Mouse (Mus musculus): Measurements from ENCODE around the gene Serp1. TPM values are rescaled to one million over a fixed set of nuclear protein-coding genes. Genes with fewer than 3 reads are reported as not detected.
A peak's percentile ranks its signal among the peaks of the same experiment; 100 is the strongest.

Gene Serp1
- polyA plus RNA-seq (2016; fragmentation: Nextera tagmentation; extraction: Ambion mirVana) = 147 and 157 TPM in 2 replicates

GRCm38 (mm10) chr3:58525652-58526407, at the start of gene Serp1, which contains the start of gene Eif2a:
Serp1 (minus strand) TSS chr3:58525892.
Eif2a (plus strand) TSS chr3:58525821.
- H3K9me3 ChIP-seq = no peaks in the 10 kb centered on the region
- H3K9ac ChIP-seq = peak within 1 kb of the TSS; percentile 94
- no peaks in the 10 kb centered on the region for H3K27me3 ChIP-seq
- H3K4me2 ChIP-seq (replicated peaks) = peak within 1 kb of the TSS; percentile 76
- under 1% methylated on average over 57 of the region's 57 CpGs for WGBS
- peak within 1 kb of the TSS; percentile 75 for H3K4me3 ChIP-seq
- H3K36me3 ChIP-seq = peaks cover 15% of the 10 kb centered on the region
- peak within 1 kb of the TSS; percentile 90 for H3K27ac ChIP-seq
- peaks cover 16% of the 10 kb centered on the region for H3K4me1 ChIP-seq
- peak; percentile 99 for ATAC-seq (ENCODE audit: insufficient number of reproducible peaks, insufficient read depth, low FRiP score, low TSS enrichment)

- H3K4me2 ChIP-seq (replicated peaks) = no peak overlapping the region
- H3K27ac ChIP-seq = no peak overlapping the region
- ATAC-seq (ENCODE audit: insufficient number of reproducible peaks, insufficient read depth, low FRiP score, low TSS enrichment) = no peak
- no peaks in the 10 kb centered on the region for H3K4me1 ChIP-seq
- no peaks in the 10 kb centered on the region for H3K27me3 ChIP-seq
- 76% methylated on average over 3 of the region's 3 CpGs for WGBS
- H3K9ac ChIP-seq = no peak overlapping the region
- no peak overlapping the region for H3K4me3 ChIP-seq
- H3K36me3 ChIP-seq = no peaks in the 10 kb centered on the region
- no peaks in the 10 kb centered on the region for H3K9me3 ChIP-seq
These were observed 45.1 kb upstream of the Serp1 start for GRCm38 (mm10) chr3:58570821-58571220.

DNA sequence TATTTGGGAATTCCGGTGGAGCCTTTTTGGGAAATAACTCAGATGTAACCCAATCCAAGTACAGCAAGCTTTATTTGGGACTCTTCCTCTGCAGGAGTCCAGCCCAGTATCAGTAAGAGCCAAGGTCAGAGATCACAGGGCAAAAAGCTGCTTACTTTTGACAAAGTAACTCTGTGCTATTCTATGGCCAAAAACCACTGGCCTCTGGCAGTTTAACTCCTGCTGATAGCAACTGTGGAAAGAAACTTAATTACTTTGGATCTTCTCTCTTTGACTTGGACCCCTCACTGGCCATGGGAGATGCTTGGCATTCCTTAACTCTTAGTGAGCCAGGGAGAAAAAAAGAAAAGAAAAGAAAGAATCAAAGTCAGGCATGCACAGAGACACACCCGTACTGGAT, 35.7 kb upstream of the Serp1 start:
- Histone ChIP-seq H3K4me3 (no peak overlapping the region), H3K36me3 (peaks cover 10% of the 10 kb centered on the region; the same call in 1 of the 2 replicates), H3K27ac (no peak overlapping the region), H3K9me3 (no peaks in the 10 kb centered on the region), H3K9ac (no peak overlapping the region), H3K4me1 (no peaks in the 10 kb centered on the region), H3K4me2 (replicated peaks) (no peak overlapping the region), H3K27me3 (no peaks in the 10 kb centered on the region)
- ATAC-seq (ENCODE audit: insufficient number of reproducible peaks, insufficient read depth, low FRiP score, low TSS enrichment) = no peak
- 19% methylated on average over 2 of the region's 2 CpGs for WGBS

DNA sequence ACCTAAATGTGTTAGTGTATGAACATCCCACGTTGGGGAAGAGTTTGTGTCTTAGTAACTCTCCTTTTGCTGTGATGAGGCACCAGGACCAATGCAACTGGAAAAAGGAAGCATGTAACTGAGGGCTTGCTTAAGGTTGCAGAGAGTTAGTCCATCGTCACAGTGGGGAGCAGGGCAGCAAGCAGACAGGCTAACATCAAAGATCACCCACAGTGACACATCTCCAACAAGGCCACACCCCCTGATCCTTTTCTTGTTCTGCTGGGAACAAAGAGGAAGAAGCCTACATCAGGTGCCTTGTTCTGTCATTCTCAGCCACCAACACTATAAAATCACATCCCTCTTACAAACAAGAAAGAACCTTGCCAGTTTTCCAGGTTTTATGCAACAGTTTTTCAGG, 34.2 kb upstream of the Serp1 start:
- ATAC-seq (ENCODE audit: insufficient number of reproducible peaks, insufficient read depth, low FRiP score, low TSS enrichment) = no peak
- Histone ChIP-seq H3K27ac (no peak overlapping the region), H3K4me1 (no peaks in the 10 kb centered on the region), H3K27me3 (no peaks in the 10 kb centered on the region), H3K9ac (no peak overlapping the region), H3K4me2 (replicated peaks) (no peak overlapping the region), H3K9me3 (no peaks in the 10 kb centered on the region), H3K4me3 (no peak overlapping the region), H3K36me3 (peaks cover 23% of the 10 kb centered on the region; the same call in 1 of the 2 replicates)
- 39% methylated on average over 2 of the region's 2 CpGs for whole genome bisulfite sequencing

DNA sequence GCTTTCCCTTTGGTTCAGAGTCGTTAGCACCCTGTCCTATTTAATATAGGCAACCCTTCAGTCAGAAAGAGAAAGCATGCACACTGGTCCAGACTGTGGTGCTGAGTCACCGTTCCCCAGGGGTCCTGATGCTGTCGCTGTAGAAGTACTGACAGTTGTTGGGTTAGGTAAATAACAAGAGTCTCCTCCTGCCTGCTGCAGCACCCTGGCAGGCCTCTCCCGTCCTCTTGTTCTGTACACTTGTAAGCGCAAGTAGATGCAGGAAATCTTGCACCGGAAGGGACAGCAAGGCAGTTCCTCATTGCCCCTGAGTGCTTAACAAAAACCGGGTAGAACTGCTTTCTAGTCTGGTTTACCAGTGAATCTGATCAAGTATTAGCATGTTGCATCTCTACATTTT, 31.0 kb upstream of the Serp1 start:
- Histone ChIP-seq H3K4me2 (replicated peaks) (no peak overlapping the region), H3K27ac (no peak overlapping the region), H3K36me3 (peaks cover 50% of the 10 kb centered on the region), H3K9me3 (no peaks in the 10 kb centered on the region), H3K9ac (no peak overlapping the region), H3K27me3 (no peaks in the 10 kb centered on the region), H3K4me3 (no peak overlapping the region), H3K4me1 (no peaks in the 10 kb centered on the region)
- 85% methylated on average over 7 of the region's 7 CpGs for WGBS
- no peak for ATAC-seq (ENCODE audit: insufficient number of reproducible peaks, insufficient read depth, low FRiP score, low TSS enrichment)

GRCm38 (mm10) chr3:58552001-58552811, 26.5 kb upstream of the Serp1 start:
- no peaks in the 10 kb centered on the region for H3K27me3 ChIP-seq
- H3K4me1 ChIP-seq = no peaks in the 10 kb centered on the region
- no peaks in the 10 kb centered on the region for H3K9me3 ChIP-seq
- H3K4me3 ChIP-seq = no peak overlapping the region
- WGBS = 83% methylated on average over 1 of the region's 1 CpGs
- peaks cover 70% of the 10 kb centered on the region for H3K36me3 ChIP-seq
- H3K27ac ChIP-seq = no peak overlapping the region
- H3K4me2 ChIP-seq (replicated peaks) = no peak overlapping the region
- H3K9ac ChIP-seq = no peak overlapping the region
- ATAC-seq (ENCODE audit: insufficient number of reproducible peaks, insufficient read depth, low FRiP score, low TSS enrichment) = no peak

GRCm38 (mm10) chr3:58536573-58536972, 10.9 kb upstream of the Serp1 start:
- no peak for ATAC-seq (ENCODE audit: insufficient number of reproducible peaks, insufficient read depth, low FRiP score, low TSS enrichment)
- Histone ChIP-seq H3K36me3 (peaks cover 33% of the 10 kb centered on the region), H3K4me1 (no peaks in the 10 kb centered on the region), H3K27ac (no peak overlapping the region), H3K9me3 (no peaks in the 10 kb centered on the region), H3K9ac (no peak overlapping the region), H3K4me3 (no peak overlapping the region), H3K4me2 (replicated peaks) (no peak overlapping the region), H3K27me3 (no peaks in the 10 kb centered on the region)
- 90% methylated on average over 3 of the region's 3 CpGs for WGBS

GRCm38 (mm10) chr3:58526408-58526737, 681 bp upstream of the Serp1 start:
- H3K27ac ChIP-seq = no peak overlapping the region
- 3% methylated on average over 4 of the region's 4 CpGs for WGBS
- no peak for ATAC-seq (ENCODE audit: insufficient number of reproducible peaks, insufficient read depth, low FRiP score, low TSS enrichment)
- H3K27me3 ChIP-seq = no peaks in the 10 kb centered on the region
- peaks cover 12% of the 10 kb centered on the region for H3K36me3 ChIP-seq
- no peaks in the 10 kb centered on the region for H3K9me3 ChIP-seq
- peak overlapping the region; percentile 36 for H3K9ac ChIP-seq
- H3K4me3 ChIP-seq = peak overlapping the region; percentile 75
- peaks cover 16% of the 10 kb centered on the region for H3K4me1 ChIP-seq
- H3K4me2 ChIP-seq (replicated peaks) = peak overlapping the region; percentile 76

DNA sequence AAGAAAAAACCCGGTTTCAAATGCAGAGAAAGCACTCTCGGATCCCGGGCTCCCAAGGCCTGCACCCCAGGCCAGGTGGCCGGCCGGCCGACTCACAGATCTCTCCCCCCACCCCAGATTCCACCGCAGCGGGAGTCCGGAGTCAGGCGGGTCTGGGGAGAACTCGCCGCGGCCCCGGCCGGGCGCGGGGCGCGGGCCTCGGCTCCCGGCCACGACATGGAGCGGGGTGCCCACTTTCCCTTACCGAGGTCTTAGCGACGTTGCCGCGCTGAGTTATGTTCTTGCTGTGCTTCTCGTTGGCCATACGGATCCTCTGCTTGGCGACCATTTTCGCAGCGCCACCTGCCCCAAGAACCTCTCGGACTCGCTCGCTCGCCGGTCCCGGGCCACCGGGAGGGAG, 526 bp downstream of the Serp1 start:
- Histone ChIP-seq H3K4me1 (peaks cover 16% of the 10 kb centered on the region), H3K9ac (peak overlapping the region; percentile 94), H3K27me3 (no peaks in the 10 kb centered on the region), H3K4me3 (peak overlapping the region; percentile 75), H3K36me3 (peaks cover 18% of the 10 kb centered on the region), H3K9me3 (no peaks in the 10 kb centered on the region), H3K4me2 (replicated peaks) (peak overlapping the region; percentile 69), H3K27ac (peak overlapping the region; percentile 90)
- WGBS = under 1% methylated on average over 40 of the region's 40 CpGs
- no peak; the same call in 1 of the 2 replicates for ATAC-seq (ENCODE audit: insufficient number of reproducible peaks, insufficient read depth, low FRiP score, low TSS enrichment)

GRCm38 (mm10) chr3:58524246-58524645, 1.4 kb downstream of the Serp1 start:
- no peak for ATAC-seq (ENCODE audit: insufficient number of reproducible peaks, insufficient read depth, low FRiP score, low TSS enrichment)
- Histone ChIP-seq H3K9me3 (no peaks in the 10 kb centered on the region), H3K4me2 (replicated peaks) (peak overlapping the region; percentile 69), H3K4me3 (peak overlapping the region; percentile 75), H3K4me1 (peaks cover 16% of the 10 kb centered on the region), H3K9ac (peak overlapping the region; percentile 94), H3K27me3 (no peaks in the 10 kb centered on the region), H3K27ac (no peak overlapping the region), H3K36me3 (peaks cover 18% of the 10 kb centered on the region)
- WGBS = 66% methylated on average over 4 of the region's 4 CpGs

- Histone ChIP-seq H3K9ac (no peak overlapping the region), H3K4me2 (replicated peaks) (no peak overlapping the region), H3K9me3 (no peaks in the 10 kb centered on the region), H3K36me3 (peaks cover 18% of the 10 kb centered on the region), H3K4me1 (peaks cover 16% of the 10 kb centered on the region), H3K4me3 (no peak overlapping the region), H3K27ac (no peak overlapping the region), H3K27me3 (no peaks in the 10 kb centered on the region)
- no peak for ATAC-seq (ENCODE audit: insufficient number of reproducible peaks, insufficient read depth, low FRiP score, low TSS enrichment)
- 91% methylated on average over 3 of the region's 3 CpGs for WGBS
These were observed 2.3 kb downstream of the Serp1 start for GRCm38 (mm10) chr3:58523386-58523785.

GRCm38 (mm10) chr3:58521361-58521760, 4.3 kb downstream of the Serp1 start:
- Histone ChIP-seq H3K9ac (no peak overlapping the region), H3K27ac (no peak overlapping the region), H3K36me3 (peaks cover 18% of the 10 kb centered on the region), H3K4me1 (peaks cover 9% of the 10 kb centered on the region), H3K9me3 (no peaks in the 10 kb centered on the region), H3K4me3 (no peak overlapping the region), H3K4me2 (replicated peaks) (no peak overlapping the region), H3K27me3 (no peaks in the 10 kb centered on the region)
- 90% methylated on average over 2 of the region's 2 CpGs for WGBS
- ATAC-seq (ENCODE audit: insufficient number of reproducible peaks, insufficient read depth, low FRiP score, low TSS enrichment) = no peak
